Mouse (Mus musculus): ENCODE data around the gene Tcea3. TPM values are rescaled to one million over a fixed set of nuclear protein-coding genes. Genes with fewer than 3 reads are reported as not detected.

Gene Tcea3
- polyA plus RNA-seq, 1 experiment from 2014 or later, result 29.8 TPM

GRCm38 (mm10) chr4:136256696-136257095 lies 9.2 kb downstream of the Tcea3 start:
- H3K27me3 ChIP-seq (ENCODE audit: control insufficient read depth, insufficient read depth, low read depth, low read length), result no peaks in the 10 kb centered on the region; the same call in 1 of the 2 replicates
- 14% methylated on average over 10 of the region's 10 CpGs for WGBS (ENCODE audit: insufficient replicate concordance)
- no peak overlapping the region for H3K9ac ChIP-seq (ENCODE audit: low read depth, low read length)
- H3K4me2 ChIP-seq (ENCODE audit: low read depth, low read length), result no peak overlapping the region
- ATAC-seq (ENCODE audit: low read depth), result peak; percentile 55
- peaks cover 2% of the 10 kb centered on the region for H3K4me1 ChIP-seq (ENCODE audit: control insufficient read depth, low read depth, low read length)
- H3K9me3 ChIP-seq (replicated peaks; ENCODE audit: control insufficient read depth, low read length), result no peaks in the 10 kb centered on the region
- no peaks in the 10 kb centered on the region for H3K36me3 ChIP-seq (ENCODE audit: control insufficient read depth, insufficient read depth)
- H3K27ac ChIP-seq (ENCODE audit: low read length), result no peak overlapping the region
- no peak overlapping the region for H3K4me3 ChIP-seq (ENCODE audit: low read depth, low read length)

- WGBS (ENCODE audit: insufficient replicate concordance), result 60% methylated on average over 3 of the region's 3 CpGs
- Histone ChIP-seq H3K36me3 (ENCODE audit: control insufficient read depth, insufficient read depth) (no peaks in the 10 kb centered on the region), H3K4me3 (ENCODE audit: low read depth, low read length) (no peak overlapping the region), H3K9ac (ENCODE audit: low read depth, low read length) (no peak overlapping the region), H3K27me3 (ENCODE audit: control insufficient read depth, insufficient read depth, low read depth, low read length) (no peaks in the 10 kb centered on the region; the same call in 1 of the 2 replicates), H3K9me3 (replicated peaks; ENCODE audit: control insufficient read depth, low read length) (no peaks in the 10 kb centered on the region), H3K4me1 (ENCODE audit: control insufficient read depth, low read depth, low read length) (peaks cover 2% of the 10 kb centered on the region), H3K4me2 (ENCODE audit: low read depth, low read length) (no peak overlapping the region), H3K27ac (ENCODE audit: low read length) (no peak overlapping the region)
- no peak for ATAC-seq (ENCODE audit: low read depth)
These were observed 12.4 kb downstream of the Tcea3 start for GRCm38 (mm10) chr4:136259916-136260315.

- no peaks in the 10 kb centered on the region for H3K36me3 ChIP-seq (ENCODE audit: control insufficient read depth, insufficient read depth)
- H3K9ac ChIP-seq (ENCODE audit: low read depth, low read length), result no peak overlapping the region
- peaks cover 2% of the 10 kb centered on the region for H3K4me1 ChIP-seq (ENCODE audit: control insufficient read depth, low read depth, low read length)
- no peak overlapping the region for H3K4me3 ChIP-seq (ENCODE audit: low read depth, low read length)
- no peak for ATAC-seq (ENCODE audit: low read depth)
- H3K4me2 ChIP-seq (ENCODE audit: low read depth, low read length), result no peak overlapping the region
- no peaks in the 10 kb centered on the region for H3K9me3 ChIP-seq (replicated peaks; ENCODE audit: control insufficient read depth, low read length)
- H3K27ac ChIP-seq (ENCODE audit: low read length), result no peak overlapping the region
- WGBS (ENCODE audit: insufficient replicate concordance), result 31% methylated on average over 10 of the region's 10 CpGs
- H3K27me3 ChIP-seq (ENCODE audit: control insufficient read depth, insufficient read depth, low read depth, low read length), result no peaks in the 10 kb centered on the region; the same call in 1 of the 2 replicates
These were observed 13.1 kb downstream of the Tcea3 start for GRCm38 (mm10) chr4:136260491-136261180.

GRCm38 (mm10) chr4:136261912-136262311 lies 14.4 kb downstream of the Tcea3 start:
- 0 out of 2 replicates have a peak, but pooled peaks have one; percentile 44 for ATAC-seq (ENCODE audit: low read depth)

GRCm38 (mm10) chr4:136263555-136263954 lies 16.0 kb downstream of the Tcea3 start:
- Histone ChIP-seq H3K9ac (ENCODE audit: low read depth, low read length) (no peak overlapping the region), H3K4me3 (ENCODE audit: low read depth, low read length) (no peak overlapping the region), H3K27me3 (ENCODE audit: control insufficient read depth, insufficient read depth, low read depth, low read length) (no peaks in the 10 kb centered on the region), H3K4me1 (ENCODE audit: control insufficient read depth, low read depth, low read length) (no peaks in the 10 kb centered on the region), H3K4me2 (ENCODE audit: low read depth, low read length) (no peak overlapping the region), H3K9me3 (replicated peaks; ENCODE audit: control insufficient read depth, low read length) (no peaks in the 10 kb centered on the region), H3K27ac (ENCODE audit: low read length) (no peak overlapping the region), H3K36me3 (ENCODE audit: control insufficient read depth, insufficient read depth) (no peaks in the 10 kb centered on the region)
- 64% methylated on average over 4 of the region's 4 CpGs for WGBS (ENCODE audit: insufficient replicate concordance)
- no peak for ATAC-seq (ENCODE audit: low read depth)

More at GRCm38 (mm10) chr4:136261912-136262311, 14.4 kb downstream of the Tcea3 start:
- H3K27me3 ChIP-seq (ENCODE audit: control insufficient read depth, insufficient read depth, low read depth, low read length), result no peaks in the 10 kb centered on the region; the same call in 1 of the 2 replicates
- no peaks in the 10 kb centered on the region for H3K36me3 ChIP-seq (ENCODE audit: control insufficient read depth, insufficient read depth)
- H3K9me3 ChIP-seq (replicated peaks; ENCODE audit: control insufficient read depth, low read length), result no peaks in the 10 kb centered on the region
- no peak overlapping the region for H3K4me3 ChIP-seq (ENCODE audit: low read depth, low read length)
- H3K9ac ChIP-seq (ENCODE audit: low read depth, low read length), result no peak overlapping the region
- no peak overlapping the region for H3K4me2 ChIP-seq (ENCODE audit: low read depth, low read length)
- 57% methylated on average over 10 of the region's 10 CpGs for WGBS (ENCODE audit: insufficient replicate concordance)
- no peak overlapping the region for H3K27ac ChIP-seq (ENCODE audit: low read length)
- H3K4me1 ChIP-seq (ENCODE audit: control insufficient read depth, low read depth, low read length), result no peaks in the 10 kb centered on the region; the same call in 1 of the 2 replicates

GRCm38 (mm10) chr4:136266716-136267343 lies 19.3 kb downstream of the Tcea3 start:
- no peak overlapping the region for H3K27ac ChIP-seq (ENCODE audit: low read length)
- H3K36me3 ChIP-seq (ENCODE audit: control insufficient read depth, insufficient read depth), result no peaks in the 10 kb centered on the region
- WGBS (ENCODE audit: insufficient replicate concordance), result 34% methylated on average over 9 of the region's 9 CpGs
- H3K9me3 ChIP-seq (replicated peaks; ENCODE audit: control insufficient read depth, low read length), result no peaks in the 10 kb centered on the region
- H3K4me3 ChIP-seq (ENCODE audit: low read depth, low read length), result no peak overlapping the region
- no peak overlapping the region for H3K4me2 ChIP-seq (ENCODE audit: low read depth, low read length)
- H3K9ac ChIP-seq (ENCODE audit: low read depth, low read length), result no peak overlapping the region
- no peaks in the 10 kb centered on the region for H3K27me3 ChIP-seq (ENCODE audit: control insufficient read depth, insufficient read depth, low read depth, low read length)
- ATAC-seq (ENCODE audit: low read depth), result no peak
- no peaks in the 10 kb centered on the region for H3K4me1 ChIP-seq (ENCODE audit: control insufficient read depth, low read depth, low read length)

GRCm38 (mm10) chr4:136268912-136269311 lies 21.4 kb downstream of the Tcea3 start:
- H3K36me3 ChIP-seq (ENCODE audit: control insufficient read depth, insufficient read depth), result no peaks in the 10 kb centered on the region
- ATAC-seq (ENCODE audit: low read depth), result no peak
- H3K27ac ChIP-seq (ENCODE audit: low read length), result no peak overlapping the region
- H3K9ac ChIP-seq (ENCODE audit: low read depth, low read length), result no peak overlapping the region
- 54% methylated on average over 1 of the region's 1 CpGs for WGBS (ENCODE audit: insufficient replicate concordance)
- H3K27me3 ChIP-seq (ENCODE audit: control insufficient read depth, insufficient read depth, low read depth, low read length), result no peaks in the 10 kb centered on the region
- H3K4me3 ChIP-seq (ENCODE audit: low read depth, low read length), result no peak overlapping the region
- no peak overlapping the region for H3K4me2 ChIP-seq (ENCODE audit: low read depth, low read length)
- H3K9me3 ChIP-seq (replicated peaks; ENCODE audit: control insufficient read depth, low read length), result no peaks in the 10 kb centered on the region
- no peaks in the 10 kb centered on the region for H3K4me1 ChIP-seq (ENCODE audit: control insufficient read depth, low read depth, low read length)

- H3K4me2 ChIP-seq (ENCODE audit: low read depth, low read length), result no peak overlapping the region
- ATAC-seq (ENCODE audit: low read depth), result no peak
- no peaks in the 10 kb centered on the region for H3K36me3 ChIP-seq (ENCODE audit: control insufficient read depth, insufficient read depth)
- no peaks in the 10 kb centered on the region for H3K4me1 ChIP-seq (ENCODE audit: control insufficient read depth, low read depth, low read length)
- no peaks in the 10 kb centered on the region for H3K9me3 ChIP-seq (replicated peaks; ENCODE audit: control insufficient read depth, low read length)
- no peak overlapping the region for H3K27ac ChIP-seq (ENCODE audit: low read length)
- no peak overlapping the region for H3K4me3 ChIP-seq (ENCODE audit: low read depth, low read length)
- no peaks in the 10 kb centered on the region for H3K27me3 ChIP-seq (ENCODE audit: control insufficient read depth, insufficient read depth, low read depth, low read length)
- WGBS (ENCODE audit: insufficient replicate concordance), result 80% methylated on average over 8 of the region's 8 CpGs
- H3K9ac ChIP-seq (ENCODE audit: low read depth, low read length), result no peak overlapping the region
These were observed 23.1 kb downstream of the Tcea3 start for GRCm38 (mm10) chr4:136270648-136271047.

- no peaks in the 10 kb centered on the region for H3K36me3 ChIP-seq (ENCODE audit: control insufficient read depth, insufficient read depth)
- peaks cover 6% of the 10 kb centered on the region for H3K4me1 ChIP-seq (ENCODE audit: control insufficient read depth, low read depth, low read length)
- no peak overlapping the region for H3K4me2 ChIP-seq (ENCODE audit: low read depth, low read length)
- no peak overlapping the region for H3K27ac ChIP-seq (ENCODE audit: low read length)
- H3K4me3 ChIP-seq (ENCODE audit: low read depth, low read length), result no peak overlapping the region
- no peak overlapping the region for H3K9ac ChIP-seq (ENCODE audit: low read depth, low read length)
- ATAC-seq (ENCODE audit: low read depth), result no peak
- no peaks in the 10 kb centered on the region for H3K27me3 ChIP-seq (ENCODE audit: control insufficient read depth, insufficient read depth, low read depth, low read length)
- H3K9me3 ChIP-seq (replicated peaks; ENCODE audit: control insufficient read depth, low read length), result no peaks in the 10 kb centered on the region
- WGBS (ENCODE audit: insufficient replicate concordance), result 71% methylated on average over 8 of the region's 8 CpGs
These were observed 33.6 kb downstream of the Tcea3 start for GRCm38 (mm10) chr4:136281097-136281496.

Data from liver, embryonic 16.5 days (tissue).